Mouse (Mus musculus): ENCODE measurements around the gene Gpx7. TPM values are rescaled to one million over a fixed set of nuclear protein-coding genes. Genes with fewer than 3 reads are reported as not detected.

Gpx7 gene
- total RNA-seq (2021), result 10 to 100 TPM; 38.8 to 41.9 TPM
- long read RNA-seq, experiment 1, transcript Gpx7-201 (3 exons, 1,289 nt), result major isoform, 71 of 78 reads
- long read RNA-seq, experiment 1, partial matches to known transcripts, result 0 of 78 reads
- long read RNA-seq, experiment 1, other reads (novel, unspliced or antisense), result 6 of 78 reads
- long read RNA-seq, experiment 2, transcript Gpx7-201 (3 exons, 1,289 nt), result major isoform, 63 of 70 reads
- long read RNA-seq, experiment 2, partial matches to known transcripts, result 2 of 70 reads
- long read RNA-seq, experiment 2, other reads (novel, unspliced or antisense), result 3 of 70 reads

GRCm38 (mm10) chr4:108406861-108407401, at the start of gene Gpx7:
Gpx7 (minus strand) TSS chr4:108406961.
- peak in 1 of 2 experiments; percentile 21 for DNase-seq (ENCODE audit: low spot score in 2 of 2)

- DNase-seq (ENCODE audit: low spot score in 2 of 2), result no peak
These were observed 49.3 kb upstream of the Gpx7 start for GRCm38 (mm10) chr4:108456028-108456427.

GRCm38 (mm10) chr4:108448091-108448490, 41.3 kb upstream of the Gpx7 start:
- no peak for DNase-seq (ENCODE audit: low spot score in 2 of 2)

GRCm38 (mm10) chr4:108438082-108438840, 31.5 kb upstream of the Gpx7 start:
- DNase-seq (ENCODE audit: low spot score in 2 of 2), result no peak

DNA sequence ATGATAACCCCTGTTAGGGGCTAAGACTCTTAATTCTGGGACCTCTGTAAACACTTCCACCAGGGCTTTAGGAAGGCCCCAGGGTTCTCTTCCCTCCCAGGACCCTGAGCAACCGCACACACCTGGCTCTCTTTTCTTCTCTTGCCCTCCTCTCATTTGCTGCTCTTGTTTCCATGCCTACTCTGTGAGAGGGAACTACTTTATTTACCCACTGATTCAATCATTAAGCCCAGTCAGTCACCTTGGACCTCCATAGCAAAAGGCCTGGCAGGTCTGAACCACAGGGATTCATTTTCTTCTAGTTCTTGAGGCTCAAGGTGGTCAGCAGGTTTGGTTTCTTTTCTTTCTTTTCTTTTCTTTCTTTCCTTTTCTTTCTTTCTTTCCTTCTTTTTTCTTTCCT, 29.5 kb upstream of the Gpx7 start:
- DNase-seq (ENCODE audit: low spot score in 2 of 2), result no peak

DNA sequence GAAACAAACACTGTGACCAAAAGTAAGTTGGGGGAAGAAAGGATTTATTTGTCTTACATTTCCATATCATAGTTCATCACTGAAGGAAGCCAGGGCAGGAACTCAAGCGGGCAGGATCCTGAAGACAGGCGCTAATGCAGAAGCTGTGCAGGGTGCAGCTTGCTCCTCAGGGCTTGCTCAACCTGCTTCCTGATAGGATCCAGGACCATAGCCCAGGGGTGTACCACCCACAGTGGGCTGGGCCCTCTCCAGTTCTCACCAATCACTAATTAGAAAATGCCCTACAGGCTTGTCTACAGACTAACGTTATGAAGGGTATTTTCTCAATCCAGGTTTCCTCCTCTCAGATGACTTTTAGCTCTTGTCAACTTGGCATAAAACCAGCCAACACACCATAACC, 28.9 kb upstream of the Gpx7 start:
- no peak for DNase-seq (ENCODE audit: low spot score in 2 of 2)

- no peak for DNase-seq (ENCODE audit: low spot score in 2 of 2)
These were observed 28.0 kb upstream of the Gpx7 start for GRCm38 (mm10) chr4:108434781-108435180.

- no peak for DNase-seq (ENCODE audit: low spot score in 2 of 2)
These were observed 27.5 kb upstream of the Gpx7 start for GRCm38 (mm10) chr4:108434221-108434620.

DNA sequence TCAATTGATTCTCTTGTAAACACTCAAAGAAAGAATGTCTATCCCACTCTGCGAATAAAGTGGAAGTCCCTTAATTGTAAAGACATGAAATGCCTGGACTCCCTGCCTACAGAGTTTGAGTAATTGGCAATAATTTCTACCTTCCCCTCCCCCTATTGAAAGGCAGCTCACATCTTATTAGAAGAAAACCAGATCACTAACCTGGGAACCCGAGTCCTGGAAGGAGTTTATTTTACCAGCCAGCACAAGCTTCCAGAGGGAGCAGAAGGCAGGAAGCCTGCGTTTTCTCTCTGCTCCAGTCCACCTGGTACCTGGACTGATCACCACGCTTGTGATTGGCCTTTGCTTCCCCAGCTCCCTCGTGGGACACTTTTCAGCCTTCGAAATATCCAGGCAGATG, 26.6 kb upstream of the Gpx7 start:
- DNase-seq (ENCODE audit: low spot score in 2 of 2), result no peak

DNA sequence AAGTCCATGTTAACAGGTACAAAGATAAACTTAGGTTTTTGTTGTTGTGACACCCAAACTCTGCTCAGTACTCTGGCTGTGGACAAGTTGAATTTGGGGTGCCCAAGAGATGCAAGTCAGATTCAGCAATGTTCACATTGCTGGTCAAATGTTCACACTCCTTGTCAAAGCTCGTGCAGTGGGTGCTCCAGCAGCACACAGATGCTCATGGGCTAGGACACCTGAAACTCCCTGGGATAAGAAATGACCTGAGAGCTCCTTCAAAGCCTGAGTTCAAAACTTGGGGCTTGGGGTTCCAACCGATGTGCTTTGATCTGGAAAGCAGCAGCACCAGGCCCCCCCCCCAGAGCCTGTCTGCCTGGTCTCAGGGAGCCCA, 24.8 kb upstream of the Gpx7 start:
- DNase-seq (ENCODE audit: low spot score in 2 of 2), result no peak

- DNase-seq (ENCODE audit: low spot score in 2 of 2), result no peak
These were observed 24.1 kb upstream of the Gpx7 start for GRCm38 (mm10) chr4:108430656-108431560.

- DNase-seq (ENCODE audit: low spot score in 2 of 2), result no peak
These were observed 21.6 kb upstream of the Gpx7 start for GRCm38 (mm10) chr4:108428341-108428721.

- no peak for DNase-seq (ENCODE audit: low spot score in 2 of 2)
These were observed 21.1 kb upstream of the Gpx7 start for GRCm38 (mm10) chr4:108427719-108428340.

GRCm38 (mm10) chr4:108424587-108424986, 17.8 kb upstream of the Gpx7 start:
- no peak for DNase-seq (ENCODE audit: low spot score in 2 of 2)

DNA sequence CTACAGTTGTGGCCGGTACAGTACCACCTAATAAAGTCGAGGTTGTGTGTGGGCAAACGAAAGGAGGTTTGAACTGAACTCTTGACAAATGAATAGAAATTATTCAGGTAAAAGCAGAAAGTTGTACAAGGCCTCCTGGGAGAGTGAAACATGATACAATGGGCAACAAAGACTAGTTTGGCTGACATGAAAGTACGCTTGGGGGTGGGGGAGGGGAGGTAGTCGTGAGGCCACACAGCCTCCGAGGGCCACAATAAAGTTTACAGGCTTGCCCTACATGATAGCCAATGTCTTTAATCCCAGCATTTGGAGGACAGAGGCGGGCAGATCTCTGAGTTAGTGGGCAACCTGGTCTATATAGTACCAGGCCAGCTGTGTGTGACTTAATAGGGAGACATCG, 860 bp upstream of the Gpx7 start:
- DNase-seq (ENCODE audit: low spot score in 2 of 2), result no peak

DNA sequence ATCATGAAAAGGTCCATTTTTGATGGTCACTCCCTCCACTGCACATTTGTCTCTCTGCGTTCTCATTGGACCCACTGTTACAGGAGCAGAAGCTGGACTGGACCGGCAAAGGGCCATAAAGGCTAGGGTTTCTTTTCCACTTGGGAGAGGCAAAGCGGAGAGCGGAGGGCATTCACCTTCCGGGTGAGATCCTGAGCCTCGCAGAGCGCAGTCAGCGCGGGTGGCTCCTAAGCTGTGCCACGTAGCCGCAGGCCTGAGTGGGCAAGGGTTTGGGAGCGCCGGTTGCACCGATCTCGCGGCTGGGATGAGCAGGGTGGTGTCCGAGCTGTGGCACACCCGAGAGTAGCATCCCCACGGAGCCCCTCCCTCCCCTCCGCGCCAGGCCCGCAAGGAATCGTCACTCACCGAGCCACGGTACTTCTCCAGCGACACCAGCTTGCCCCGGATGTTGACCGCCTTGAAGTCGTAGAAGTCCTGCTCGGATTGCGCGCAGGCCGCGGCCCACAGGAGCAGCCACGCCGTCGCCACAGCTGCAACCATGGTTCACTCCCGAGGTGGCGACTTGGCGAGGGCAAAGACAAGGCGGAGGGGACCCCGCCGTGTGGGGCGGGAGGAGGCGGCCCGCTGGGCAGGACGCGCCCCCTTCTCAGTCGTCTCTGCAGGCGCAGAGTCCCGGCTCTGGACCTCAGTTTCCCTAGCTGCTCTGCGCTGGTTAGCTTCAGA, 462 bp downstream of the Gpx7 start:
- peak; percentile 49 to 76 for DNase-seq (ENCODE audit: low spot score in 2 of 2)

GRCm38 (mm10) chr4:108405766-108406137, 1.0 kb downstream of the Gpx7 start:
- DNase-seq (ENCODE audit: low spot score in 2 of 2), result peak in 1 of 2 experiments; percentile 20

DNA sequence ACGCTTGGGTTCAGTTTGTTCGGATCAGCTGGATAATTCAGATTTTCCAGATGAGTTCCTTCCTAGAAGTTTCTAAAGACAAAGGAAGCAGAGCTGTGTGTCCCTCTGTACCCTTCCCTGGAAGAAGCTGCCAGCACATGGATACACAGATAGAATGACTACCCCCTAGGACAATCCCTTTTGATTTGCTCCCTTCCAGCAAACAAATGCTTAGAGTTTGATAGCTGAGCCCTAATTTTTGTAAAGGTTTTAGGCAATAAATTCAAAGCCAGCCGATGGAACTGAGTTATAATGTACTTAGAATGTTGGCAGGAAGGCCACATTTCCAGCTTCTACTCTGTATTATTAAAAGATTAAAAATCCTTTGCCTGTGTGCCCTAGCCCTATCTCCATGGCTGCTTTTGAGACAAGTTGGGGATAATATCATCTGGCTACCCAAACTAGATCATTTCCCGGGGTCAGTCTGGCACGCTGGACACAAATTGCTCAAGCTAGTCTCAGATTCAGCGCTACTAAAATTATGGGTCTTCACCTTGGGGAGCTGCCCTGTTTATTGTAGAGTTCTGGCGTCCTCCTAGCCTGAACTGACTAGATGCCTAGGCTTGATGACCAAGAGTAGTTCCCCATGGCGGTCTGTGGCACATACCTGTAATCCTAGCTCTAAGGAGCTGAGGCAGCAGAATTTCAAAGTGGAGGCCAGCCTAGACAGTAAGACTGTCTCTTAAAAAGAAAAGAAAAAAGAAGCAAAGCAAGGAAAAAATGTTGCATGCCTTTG, 2.7 kb downstream of the Gpx7 start:
- DNase-seq (ENCODE audit: low spot score in 2 of 2), result no peak

GRCm38 (mm10) chr4:108400395-108400794, 6.4 kb downstream of the Gpx7 start:
- DNase-seq (ENCODE audit: low spot score in 2 of 2), result peak in 1 of 2 experiments; percentile 19

GRCm38 (mm10) chr4:108394236-108394635, 12.5 kb downstream of the Gpx7 start:
- no peak for DNase-seq (ENCODE audit: low spot score in 2 of 2)

Measured in gastrocnemius, postnatal 4 days (tissue).